Mouse (Mus musculus) embryonic facial prominence, embryonic 14.5 days (tissue): Measurements from ENCODE around the gene Pdzrn3. TPM values are rescaled to one million over a fixed set of nuclear protein-coding genes. Genes with fewer than 3 reads are reported as not detected.

Source experiments
- ATAC-seq: fragments of 200-750 bp; cut with Nextera tagmentation; 2 replicates; pipeline ENCODE4 v1.8.0; 2017; ENCODE audit warnings: low read depth, moderate number of reproducible peaks, moderate TSS enrichment
- DNase-seq: peaks from one replicate; pipeline ENCODE4 v3.0.0-alpha.2; 2015; ENCODE audit warnings: low spot score
- H3K27ac ChIP-seq: fragments of 300-500 bp; sonication (generic); replicated peaks from 2 replicates; pipeline ENCODE4 v1.5.1; 2014; ENCODE audit warnings: low read depth, mild to moderate bottlenecking, low read length, moderate library complexity
- H3K27me3 ChIP-seq: fragments of 300-500 bp; sonication (generic); replicated peaks from 2 replicates; pipeline ENCODE4 v1.6.1; 2014; ENCODE audit warnings: low read length; ENCODE audit not compliant: control insufficient read depth, insufficient read depth
- H3K36me3 ChIP-seq: fragments of 300-500 bp; sonication (generic); 2 replicates; pipeline ENCODE4 v1.6.1; 2014; ENCODE audit warnings: low read length, mixed read lengths; ENCODE audit not compliant: control insufficient read depth, insufficient read depth
- H3K4me1 ChIP-seq: fragments of 300-500 bp; sonication (generic); 2 replicates; pipeline ENCODE4 v1.6.1; 2014; ENCODE audit warnings: antibody characterized with exemption, low read length; ENCODE audit not compliant: control insufficient read depth, insufficient read depth
- H3K4me2 ChIP-seq: fragments of 300-500 bp; sonication (generic); 2 replicates; pipeline ENCODE4 v1.6.1; 2014; ENCODE audit warnings: low read depth, mild to moderate bottlenecking, low read length, moderate library complexity, mixed read lengths
- H3K4me3 ChIP-seq: fragments of 300-500 bp; sonication (generic); 2 replicates; pipeline ENCODE4 v1.5.1; 2014; ENCODE audit warnings: low read depth, mild to moderate bottlenecking, low read length
- H3K9ac ChIP-seq: fragments of 300-500 bp; sonication (generic); 2 replicates; pipeline ENCODE4 v1.6.1; 2014; ENCODE audit warnings: low read depth, mild to moderate bottlenecking, low read length, moderate library complexity, mixed read lengths
- H3K9me3 ChIP-seq: fragments of 300-500 bp; sonication (generic); 2 replicates; pipeline ENCODE4 v1.6.1; 2016; ENCODE audit warnings: low read length; ENCODE audit not compliant: control insufficient read depth
- WGBS: fragments of 180-500 bp; shearing (Covaris S2); extraction: QIAGEN DNeasy Blood & Tissue Kit; methylation state at CpG from one replicate; pipeline ENCODE4 v1.1.7; 2014; 5-methylcytosine and 5-hydroxymethylcytosine counted together
- polyA plus RNA-seq: library from polyadenylated mRNA; unstranded; fragments of >200 nt; fragmentation: Nextera tagmentation; extraction: Ambion mirVana; gene quantifications from 2 replicates; pipeline ENCODE4 v1.2.1, GENCODE M21; 2014

The Pdzrn3 gene
- polyA plus RNA-seq, 1 experiment from 2014 or later: 15.1 TPM

DNA sequence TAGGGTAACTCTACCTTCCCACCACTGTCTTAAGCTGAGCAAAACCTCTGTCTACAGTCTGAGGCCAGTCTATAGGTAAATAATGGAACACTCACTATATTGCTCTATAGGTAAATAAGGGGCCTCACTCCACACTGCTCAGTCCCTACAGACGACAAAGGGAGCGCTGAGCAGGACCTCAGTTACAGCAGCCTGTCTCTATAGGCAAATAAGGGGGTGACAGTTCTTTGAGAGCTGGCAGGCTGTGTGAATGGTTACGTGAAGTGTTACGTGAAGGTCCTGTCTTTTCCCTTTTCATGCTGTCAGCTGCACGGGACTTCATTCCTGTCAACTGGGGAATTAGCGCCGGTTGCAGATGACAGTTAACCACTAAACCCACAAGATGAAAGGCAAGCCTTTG, 207.0 kb downstream of the Pdzrn3 start:
- Histone ChIP-seq H3K9me3 (no peaks in the 10 kb centered on the region), H3K4me2 (no peak overlapping the region), H3K36me3 (peaks cover 48% of the 10 kb centered on the region), H3K27me3 (no peaks in the 10 kb centered on the region), H3K4me1 (no peaks in the 10 kb centered on the region), H3K4me3 (no peak overlapping the region), H3K27ac (no peak overlapping the region), H3K9ac (no peak overlapping the region)
- ATAC-seq (no peak), DNase-seq (no peak)
- WGBS: 87% methylated on average over 7 of the region's 7 CpGs

GRCm38 (mm10) chr6:101153511-101153921, 224.2 kb downstream of the Pdzrn3 start:
- no peaks in the 10 kb centered on the region for H3K9me3 ChIP-seq
- ATAC-seq (no peak), DNase-seq (no peak)
- H3K9ac ChIP-seq: no peak overlapping the region
- no peaks in the 10 kb centered on the region for H3K4me1 ChIP-seq
- H3K36me3 ChIP-seq: peaks cover 73% of the 10 kb centered on the region
- no peaks in the 10 kb centered on the region for H3K27me3 ChIP-seq
- no peak overlapping the region for H3K4me2 ChIP-seq
- 80% methylated on average over 1 of the region's 1 CpGs for WGBS
- no peak overlapping the region for H3K4me3 ChIP-seq
- H3K27ac ChIP-seq: no peak overlapping the region

DNA sequence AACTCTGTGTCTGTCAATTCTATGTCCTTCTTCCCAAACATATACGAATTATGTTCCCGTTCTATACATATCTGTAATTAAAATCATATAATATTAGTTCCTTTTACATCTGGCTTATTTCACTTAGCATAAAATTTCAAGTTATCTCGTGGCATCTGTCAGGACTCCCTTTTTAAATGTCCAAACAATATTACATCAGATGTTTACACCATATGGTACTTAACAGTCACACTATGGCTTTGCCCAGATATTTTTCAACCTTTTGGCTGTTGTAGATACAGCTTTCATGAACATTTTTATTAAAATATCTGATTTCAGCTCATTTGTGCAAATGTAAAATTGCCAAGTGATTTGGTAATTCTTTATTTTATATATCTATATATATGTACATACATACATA, 242.3 kb downstream of the Pdzrn3 start:
- no peaks in the 10 kb centered on the region for H3K27me3 ChIP-seq
- H3K9me3 ChIP-seq: no peaks in the 10 kb centered on the region
- no peak for ATAC-seq
- H3K9ac ChIP-seq: no peak overlapping the region
- 69% methylated on average over 3 of the region's 3 CpGs for WGBS
- H3K4me3 ChIP-seq: no peak overlapping the region
- no peaks in the 10 kb centered on the region for H3K4me1 ChIP-seq
- H3K36me3 ChIP-seq: no peaks in the 10 kb centered on the region
- no peak for DNase-seq
- H3K4me2 ChIP-seq: no peak overlapping the region
- H3K27ac ChIP-seq: no peak overlapping the region

GRCm38 (mm10) chr6:101125396-101125795, 252.3 kb downstream of the Pdzrn3 start:
- ATAC-seq: no peak

DNA sequence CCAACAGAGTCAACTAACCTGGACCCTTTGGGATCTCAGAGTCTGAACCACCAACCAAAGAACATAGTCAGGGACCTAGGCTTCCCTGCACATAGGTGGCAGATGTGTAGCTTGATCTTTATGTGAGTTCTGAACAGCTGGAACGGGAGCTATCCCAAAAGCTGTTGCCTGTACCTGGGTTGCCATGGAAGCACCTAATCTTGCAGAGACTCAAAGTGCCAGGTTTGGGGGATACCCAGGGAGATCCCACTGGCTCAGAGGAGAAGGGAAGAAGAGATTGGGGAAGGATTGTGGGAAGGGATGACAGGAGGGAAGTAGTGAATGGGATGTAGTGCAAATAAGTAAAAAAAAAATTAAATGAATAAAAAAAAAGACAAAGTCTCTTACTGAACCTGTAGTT, 268.7 kb downstream of the Pdzrn3 start:
- no peaks in the 10 kb centered on the region for H3K4me1 ChIP-seq
- H3K27me3 ChIP-seq: no peaks in the 10 kb centered on the region
- H3K36me3 ChIP-seq: no peaks in the 10 kb centered on the region
- WGBS: 68% methylated on average over 1 of the region's 1 CpGs
- no peak overlapping the region for H3K9ac ChIP-seq
- H3K4me2 ChIP-seq: no peak overlapping the region
- H3K4me3 ChIP-seq: no peak overlapping the region
- H3K9me3 ChIP-seq: no peaks in the 10 kb centered on the region
- H3K27ac ChIP-seq: no peak overlapping the region
- DNase-seq (no peak), ATAC-seq (no peak)

More at GRCm38 (mm10) chr6:101125396-101125795, 252.3 kb downstream of the Pdzrn3 start:
- no peaks in the 10 kb centered on the region; the same call in 1 of the 2 replicates for H3K4me1 ChIP-seq
- H3K9ac ChIP-seq: no peak overlapping the region
- no peaks in the 10 kb centered on the region for H3K9me3 ChIP-seq
- H3K27me3 ChIP-seq: no peaks in the 10 kb centered on the region
- DNase-seq: no peak
- no peak overlapping the region for H3K4me3 ChIP-seq
- no peaks in the 10 kb centered on the region for H3K36me3 ChIP-seq
- no peak overlapping the region for H3K27ac ChIP-seq
- no peak overlapping the region for H3K4me2 ChIP-seq
- 75% methylated on average over 5 of the region's 5 CpGs for whole genome bisulfite sequencing

- Histone ChIP-seq H3K9me3 (no peaks in the 10 kb centered on the region), H3K9ac (no peak overlapping the region), H3K4me3 (no peak overlapping the region), H3K4me2 (no peak overlapping the region), H3K27me3 (no peaks in the 10 kb centered on the region), H3K4me1 (no peaks in the 10 kb centered on the region), H3K36me3 (no peaks in the 10 kb centered on the region), H3K27ac (no peak overlapping the region)
- ATAC-seq (no peak), DNase-seq (no peak)
- 94% methylated on average over 6 of the region's 6 CpGs for WGBS
These were observed 274.2 kb downstream of the Pdzrn3 start for GRCm38 (mm10) chr6:101103506-101103905.

DNA sequence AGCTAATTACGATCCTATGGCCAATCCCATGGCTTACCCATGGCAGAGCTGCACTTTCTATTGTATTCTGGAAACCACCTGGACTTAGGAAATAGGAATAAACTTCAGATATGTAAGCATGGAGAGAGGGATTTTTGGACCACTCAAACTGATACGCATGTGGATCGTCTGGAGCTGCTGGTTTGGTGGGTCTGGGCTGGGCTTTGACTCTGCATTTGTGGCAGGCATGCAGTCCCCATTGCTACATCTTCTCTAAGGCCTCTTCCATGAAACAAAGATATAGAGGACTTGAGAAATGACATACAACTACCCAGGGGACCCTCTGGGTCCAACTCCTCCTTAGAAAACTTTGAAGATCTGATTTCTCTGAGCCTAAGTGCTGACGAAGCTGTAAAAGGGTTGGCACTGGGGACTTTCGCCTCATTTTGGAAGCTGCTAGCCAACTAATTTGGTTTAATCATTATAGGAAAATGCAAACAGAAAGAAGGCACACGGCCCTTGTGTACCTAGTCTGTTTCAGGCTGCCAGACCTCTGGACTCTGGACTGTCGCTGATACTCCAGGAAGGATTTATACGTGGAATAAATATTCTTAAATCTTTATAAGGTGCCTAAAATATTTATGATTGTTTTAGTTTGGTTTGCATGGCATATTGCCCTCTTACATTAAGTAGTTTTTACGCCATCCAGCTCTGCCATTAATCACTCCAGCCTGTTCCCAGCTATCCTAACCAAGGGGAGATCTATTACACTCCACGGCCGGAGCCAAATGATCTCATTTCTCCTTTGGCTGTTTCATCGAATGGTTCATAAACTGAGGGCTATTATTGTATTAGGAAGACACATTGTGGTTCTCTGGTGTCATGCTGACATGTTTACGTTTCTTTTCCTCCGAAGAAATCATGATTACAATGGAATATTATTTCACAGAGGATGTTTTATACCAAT, 275.7 kb downstream of the Pdzrn3 start:
- Histone ChIP-seq H3K27ac (no peak overlapping the region), H3K9ac (no peak overlapping the region), H3K4me1 (no peaks in the 10 kb centered on the region), H3K9me3 (no peaks in the 10 kb centered on the region), H3K4me2 (no peak overlapping the region), H3K4me3 (no peak overlapping the region), H3K36me3 (no peaks in the 10 kb centered on the region), H3K27me3 (no peaks in the 10 kb centered on the region)
- DNase-seq: peak; percentile 51
- ATAC-seq: no peak
- 63% methylated on average over 14 of the region's 14 CpGs for WGBS
